Mouse (Mus musculus): ENCODE results near the gene Senp1. TPM values are rescaled to one million over a fixed set of nuclear protein-coding genes. Genes with fewer than 3 reads are reported as not detected.

Gene Senp1
- polyA plus RNA-seq, 1 experiment = 10.4 TPM

DNA sequence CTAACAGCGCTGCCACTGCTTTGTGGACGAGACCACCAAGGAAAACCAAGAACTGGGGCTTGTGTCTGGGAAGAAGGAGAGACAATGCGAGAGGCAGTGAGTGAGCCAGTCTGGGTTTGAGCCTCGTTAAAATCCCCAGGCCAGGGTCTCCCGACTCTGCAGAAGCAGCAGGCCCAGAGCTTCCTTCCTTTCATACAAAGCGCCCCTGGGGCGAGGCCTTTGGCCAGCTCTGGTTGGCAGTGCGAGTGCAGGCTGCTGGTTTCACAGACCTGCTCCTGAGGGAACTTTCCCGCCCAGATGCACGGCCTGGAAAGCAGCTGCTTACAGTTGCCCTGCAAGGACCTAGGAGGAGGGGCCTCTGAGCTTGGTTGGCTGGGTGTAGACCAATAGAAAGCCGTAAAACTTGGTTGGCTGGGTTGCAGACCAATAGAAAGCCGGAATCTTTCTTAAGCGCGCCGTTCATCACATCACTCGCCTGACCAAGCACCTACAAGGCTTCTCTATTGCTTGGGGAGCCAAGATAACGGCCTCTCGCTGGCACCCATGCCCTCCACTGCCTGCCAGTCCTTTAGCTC, 100.7 kb downstream of the Senp1 start:
- Histone ChIP-seq H3K4me3 (no peak overlapping the region), H3K36me3 (ENCODE audit: control insufficient read depth, insufficient read depth) (no peaks in the 10 kb centered on the region), H3K27me3 (ENCODE audit: control insufficient read depth, insufficient read depth, insufficient read length) (peaks cover 61% of the 10 kb centered on the region), H3K79me2 (ENCODE audit: control insufficient read depth, insufficient read depth) (no peaks in the 10 kb centered on the region), H3ac (ENCODE audit: control insufficient read depth, insufficient read length) (no peak overlapping the region), H3K4me2 (ENCODE audit: low read depth) (no peak overlapping the region)
- TF ChIP-seq TCF3 (IDR thresholded peaks at IDR 0.05; ENCODE audit: insufficient read length, low read depth) (no peak), POLR2AphosphoS2 (IDR thresholded peaks at IDR 0.05; ENCODE audit: insufficient read length, low read depth) (no peak), USF1 (IDR thresholded peaks at IDR 0.05; ENCODE audit: low read depth) (no peak), MYOD1 (IDR thresholded peaks at IDR 0.05; ENCODE audit: control insufficient read depth in 1 of 3, insufficient read length in 2 of 3, low read depth in 2 of 3) (no peak), CEBPB (IDR thresholded peaks at IDR 0.05; ENCODE audit: insufficient read depth, poor library complexity, severe bottlenecking) (no peak)

- no peaks in the 10 kb centered on the region for H3K36me3 ChIP-seq (ENCODE audit: control insufficient read depth, insufficient read depth)
- H3ac ChIP-seq (ENCODE audit: control insufficient read depth, insufficient read length) = no peak overlapping the region
- H3K79me2 ChIP-seq (ENCODE audit: control insufficient read depth, insufficient read depth) = no peaks in the 10 kb centered on the region
- no peak overlapping the region for H3K4me3 ChIP-seq
- no peak overlapping the region for H3K4me2 ChIP-seq (ENCODE audit: low read depth)
- H3K27me3 ChIP-seq (ENCODE audit: control insufficient read depth, insufficient read depth, insufficient read length) = peaks cover 61% of the 10 kb centered on the region
- TF ChIP-seq POLR2AphosphoS2 (IDR thresholded peaks at IDR 0.05; ENCODE audit: insufficient read length, low read depth) = no peak
- TF ChIP-seq REST (IDR thresholded peaks at IDR 0.05; ENCODE audit: insufficient read depth, insufficient read length) = no peak
- TF ChIP-seq E2F4 (IDR thresholded peaks at IDR 0.05; ENCODE audit: insufficient read depth) = no peak
- no peak for TF ChIP-seq SRF (IDR thresholded peaks at IDR 0.05; ENCODE audit: control insufficient read depth, insufficient read length, low read depth)
- no peak for TF ChIP-seq MYOG (IDR thresholded peaks at IDR 0.05; ENCODE audit: control insufficient read depth in 1 of 3, insufficient read depth in 1 of 3, insufficient read length in 2 of 3, low read depth in 2 of 3)
- TF ChIP-seq POLR2A (IDR thresholded peaks at IDR 0.05; ENCODE audit: insufficient read length, low read depth) = no peak
- no peak for TF ChIP-seq TCF3 (IDR thresholded peaks at IDR 0.05; ENCODE audit: insufficient read length, low read depth)
- TF ChIP-seq MAX (IDR thresholded peaks at IDR 0.05; ENCODE audit: low read depth) = no peak
- TF ChIP-seq MYOD1 (IDR thresholded peaks at IDR 0.05; ENCODE audit: control insufficient read depth in 1 of 3, insufficient read length in 2 of 3, low read depth in 2 of 3) = no peak
- TF ChIP-seq USF1 (IDR thresholded peaks at IDR 0.05; ENCODE audit: low read depth) = no peak
- no peak for TF ChIP-seq TCF12 (IDR thresholded peaks at IDR 0.05; ENCODE audit: insufficient read depth, poor library complexity, severe bottlenecking)
- no peak; the same call in 1 of the 2 replicates for TF ChIP-seq CEBPB (IDR thresholded peaks at IDR 0.05; ENCODE audit: insufficient read depth, poor library complexity, severe bottlenecking)
Observed at GRCm38 (mm10) chr15:97992027-97992711, 101.4 kb downstream of the Senp1 start.

DNA sequence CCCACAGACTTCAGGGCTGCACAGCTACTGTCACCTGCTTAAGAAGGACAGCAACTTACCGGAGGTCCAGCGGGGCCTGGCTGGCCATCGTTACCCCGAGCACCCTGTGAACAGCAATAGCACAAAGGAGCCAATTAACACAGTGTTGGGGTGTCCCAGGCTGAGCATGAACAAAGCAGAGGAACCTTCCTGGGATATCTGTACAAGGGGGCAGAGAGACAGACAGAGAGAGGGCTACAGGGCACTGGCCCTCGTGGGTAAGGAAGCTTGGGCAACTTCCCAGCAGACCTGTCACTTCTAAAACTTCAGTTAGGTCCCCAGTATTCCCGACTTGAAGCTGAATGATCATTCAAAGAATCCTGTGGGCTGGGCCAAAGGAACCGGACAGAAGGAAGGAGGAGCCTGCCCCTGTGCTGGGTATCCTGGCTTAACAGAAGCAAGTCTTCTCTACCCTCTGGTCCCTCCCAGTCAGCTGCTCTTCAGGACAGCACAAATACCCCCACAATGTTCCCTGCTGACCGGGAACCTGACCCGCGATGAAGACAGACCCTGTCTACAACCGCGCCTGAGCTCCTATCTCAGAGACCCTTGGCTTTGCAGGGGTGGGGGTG, 102.2 kb downstream of the Senp1 start:
- Histone ChIP-seq H3K27me3 (ENCODE audit: control insufficient read depth, insufficient read depth, insufficient read length) (peaks cover 60% of the 10 kb centered on the region), H3K79me2 (ENCODE audit: control insufficient read depth, insufficient read depth) (no peaks in the 10 kb centered on the region), H3ac (ENCODE audit: control insufficient read depth, insufficient read length) (no peak overlapping the region), H3K36me3 (ENCODE audit: control insufficient read depth, insufficient read depth) (no peaks in the 10 kb centered on the region), H3K4me2 (ENCODE audit: low read depth) (no peak overlapping the region), H3K4me3 (no peak overlapping the region)
- TF ChIP-seq REST (IDR thresholded peaks at IDR 0.05; ENCODE audit: insufficient read depth, insufficient read length) (no peak), TCF12 (IDR thresholded peaks at IDR 0.05; ENCODE audit: insufficient read depth, poor library complexity, severe bottlenecking) (no peak), SRF (IDR thresholded peaks at IDR 0.05; ENCODE audit: control insufficient read depth, insufficient read length, low read depth) (no peak), E2F4 (IDR thresholded peaks at IDR 0.05; ENCODE audit: insufficient read depth) (no peak), MAX (IDR thresholded peaks at IDR 0.05; ENCODE audit: low read depth) (no peak), POLR2AphosphoS2 (IDR thresholded peaks at IDR 0.05; ENCODE audit: insufficient read length, low read depth) (no peak), CEBPB (IDR thresholded peaks at IDR 0.05; ENCODE audit: insufficient read depth, poor library complexity, severe bottlenecking) (no peak), MYOG (IDR thresholded peaks at IDR 0.05; ENCODE audit: control insufficient read depth in 1 of 3, insufficient read depth in 1 of 3, insufficient read length in 2 of 3, low read depth in 2 of 3) (no peak), MYOD1 (IDR thresholded peaks at IDR 0.05; ENCODE audit: control insufficient read depth in 1 of 3, insufficient read length in 2 of 3, low read depth in 2 of 3) (no peak)

GRCm38 (mm10) chr15:97990721-97991120, 102.8 kb downstream of the Senp1 start:
- Histone ChIP-seq H3K4me3 (no peak overlapping the region), H3K79me2 (ENCODE audit: control insufficient read depth, insufficient read depth) (no peaks in the 10 kb centered on the region), H3K36me3 (ENCODE audit: control insufficient read depth, insufficient read depth) (no peaks in the 10 kb centered on the region), H3K4me2 (ENCODE audit: low read depth) (no peak overlapping the region), H3ac (ENCODE audit: control insufficient read depth, insufficient read length) (no peak overlapping the region), H3K27me3 (ENCODE audit: control insufficient read depth, insufficient read depth, insufficient read length) (peaks cover 64% of the 10 kb centered on the region)
- TF ChIP-seq TCF3 (IDR thresholded peaks at IDR 0.05; ENCODE audit: insufficient read length, low read depth) (no peak), CEBPB (IDR thresholded peaks at IDR 0.05; ENCODE audit: insufficient read depth, poor library complexity, severe bottlenecking) (no peak), USF1 (IDR thresholded peaks at IDR 0.05; ENCODE audit: low read depth) (no peak), SRF (IDR thresholded peaks at IDR 0.05; ENCODE audit: control insufficient read depth, insufficient read length, low read depth) (no peak), TCF12 (IDR thresholded peaks at IDR 0.05; ENCODE audit: insufficient read depth, poor library complexity, severe bottlenecking) (no peak), E2F4 (IDR thresholded peaks at IDR 0.05; ENCODE audit: insufficient read depth) (no peak), REST (IDR thresholded peaks at IDR 0.05; ENCODE audit: insufficient read depth, insufficient read length) (no peak), POLR2AphosphoS2 (IDR thresholded peaks at IDR 0.05; ENCODE audit: insufficient read length, low read depth) (no peak)

All from myocyte (in vitro differentiated cells).